Mouse (Mus musculus) MEL (cell line): ENCODE measurements around the gene Timp2.

Experiments used
- CTCF ChIP-seq, 3 experiments: IDR thresholded peaks in 2 of 3; conservative IDR thresholded peaks in 1 of 3; 2 replicates each; pipeline ENCODE4 v1.5.1; 2011 to 2012; ENCODE audit warnings: low read length in 3 of 3, low read depth in 2 of 3, mild to moderate bottlenecking in 2 of 3, improper control_type of control experiment in 1 of 3, inconsistent platforms in 1 of 3, mixed read lengths in 1 of 3, moderate library complexity in 1 of 3; ENCODE audit not compliant: control insufficient read depth in 1 of 3, insufficient read depth in 1 of 3, poor library complexity in 1 of 3, severe bottlenecking in 1 of 3
- ELF1 ChIP-seq: IDR thresholded peaks from 2 replicates; pipeline ENCODE4 v1.6.1; 2014; ENCODE audit warnings: low read depth, mild to moderate bottlenecking, inconsistent platforms, low read length, improper control_type of control experiment, moderate library complexity
- KAT2A ChIP-seq: conservative IDR thresholded peaks from 2 replicates; pipeline ENCODE4 v1.6.1; 2012; ENCODE audit warnings: low read depth, low read length, improper control_type of control experiment, inconsistent platforms
- MXI1 ChIP-seq: IDR thresholded peaks from 2 replicates; pipeline ENCODE4 v1.6.1; 2011; ENCODE audit warnings: mild to moderate bottlenecking, low read depth, low read length, improper control_type of control experiment
- MYB ChIP-seq: IDR thresholded peaks from 2 replicates; pipeline ENCODE4 v1.6.1; 2011; ENCODE audit warnings: mild to moderate bottlenecking, low read depth, low read length, improper control_type of control experiment

- TF ChIP-seq ELF1 (no peak), KAT2A (no peak), CTCF (IDR thresholded peaks at IDR 0.05 in 2 of 3, conservative IDR thresholded peaks at IDR 0.05 in 1 of 3; ENCODE audit: control insufficient read depth in 1 of 3, insufficient read depth in 1 of 3, low read depth in 2 of 3, low read length in 3 of 3, poor library complexity in 1 of 3, severe bottlenecking in 1 of 3) (no peak), MYB (no peak), MXI1 (no peak)
Observed at GRCm38 (mm10) chr11:118266044-118266665, 89.4 kb downstream of the Timp2 start.
